Mouse (Mus musculus): ENCODE results near the gene Mrpl4. TPM values are rescaled to one million over a fixed set of nuclear protein-coding genes. Genes with fewer than 3 reads are reported as not detected.

The Mrpl4 gene
- polyA plus RNA-seq, 1 experiment from 2014 or later = 90.2 TPM

DNA sequence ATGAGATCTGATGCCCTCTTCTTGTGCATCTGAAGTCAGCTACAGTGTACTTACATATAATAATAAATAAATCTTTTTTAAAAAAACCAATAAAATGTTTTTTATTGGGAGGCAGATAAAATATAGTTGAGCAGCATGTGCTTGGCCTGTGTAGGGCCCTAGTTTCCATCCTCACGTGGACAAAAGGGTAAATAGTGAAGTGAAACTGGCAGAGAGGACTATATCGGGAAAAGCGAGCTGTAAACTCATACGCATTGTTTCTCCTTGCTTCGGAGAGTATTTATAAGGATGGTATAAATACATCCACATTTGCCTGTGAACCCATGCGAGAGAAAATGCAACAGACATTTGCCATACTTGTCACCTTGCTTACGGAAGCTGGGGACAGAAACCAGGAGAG lies 22.8 kb upstream of the Mrpl4 start:
- no peak overlapping the region for H3K9ac ChIP-seq (ENCODE audit: low read length)
- no peaks in the 10 kb centered on the region for H3K36me3 ChIP-seq (ENCODE audit: control insufficient read depth, insufficient read depth, low read length)
- TF ChIP-seq CTCF (IDR thresholded peaks at IDR 0.05; ENCODE audit: low read depth) = no peak
- H3K4me1 ChIP-seq (replicated peaks; ENCODE audit: control insufficient read depth, insufficient read depth) = 0 out of 2 replicates have a peak, but pooled peaks cover under 1% of the 10 kb centered on the region
- DNase-seq (ENCODE audit: low spot score) = no peak
- H3K27ac ChIP-seq (replicated peaks) = no peak overlapping the region
- no peak overlapping the region for H3K4me3 ChIP-seq (ENCODE audit: low read depth, low read length)
- no peak for ATAC-seq (ENCODE audit: low FRiP score, low TSS enrichment)
- H3K4me2 ChIP-seq (replicated peaks; ENCODE audit: low read depth) = no peak overlapping the region
- H3K27me3 ChIP-seq (ENCODE audit: control insufficient read depth, insufficient read depth, low read length) = no peaks in the 10 kb centered on the region
- no peaks in the 10 kb centered on the region for H3K9me3 ChIP-seq (ENCODE audit: control insufficient read depth, low read length)
- 82% methylated on average over 7 of the region's 7 CpGs for WGBS

DNA sequence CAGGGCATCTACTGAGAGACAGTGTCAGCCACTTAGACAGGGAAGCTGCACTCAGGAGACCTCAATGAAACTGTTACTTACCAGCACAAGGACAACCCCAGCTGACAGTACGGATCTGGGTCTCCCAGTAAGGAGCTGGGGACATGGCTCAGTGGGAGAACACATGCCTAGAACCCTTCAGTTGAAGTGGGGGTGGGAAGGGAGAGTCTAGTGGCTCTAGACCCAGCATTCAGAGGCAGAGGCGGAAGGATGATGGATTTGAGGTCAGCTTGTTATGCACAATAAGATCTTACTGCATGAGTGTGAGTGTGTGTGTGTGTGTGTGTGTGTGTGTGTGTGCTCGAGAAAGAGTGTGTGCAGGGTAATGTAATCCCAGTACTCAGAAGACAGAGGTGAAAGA lies 20.4 kb upstream of the Mrpl4 start:
- Histone ChIP-seq H3K4me1 (replicated peaks; ENCODE audit: control insufficient read depth, insufficient read depth) (no peaks in the 10 kb centered on the region), H3K4me2 (replicated peaks; ENCODE audit: low read depth) (no peak overlapping the region), H3K27ac (replicated peaks) (no peak overlapping the region), H3K36me3 (ENCODE audit: control insufficient read depth, insufficient read depth, low read length) (no peaks in the 10 kb centered on the region), H3K4me3 (ENCODE audit: low read depth, low read length) (no peak overlapping the region), H3K27me3 (ENCODE audit: control insufficient read depth, insufficient read depth, low read length) (no peaks in the 10 kb centered on the region), H3K9ac (ENCODE audit: low read length) (no peak overlapping the region), H3K9me3 (ENCODE audit: control insufficient read depth, low read length) (no peaks in the 10 kb centered on the region)
- ATAC-seq (ENCODE audit: low FRiP score, low TSS enrichment) (no peak), DNase-seq (ENCODE audit: low spot score) (no peak)
- TF ChIP-seq EP300 (optimal IDR thresholded peaks at IDR 0.05) = no peak
- no peak for TF ChIP-seq CTCF (IDR thresholded peaks at IDR 0.05; ENCODE audit: low read depth)
- WGBS = 63% methylated on average over 3 of the region's 3 CpGs

DNA sequence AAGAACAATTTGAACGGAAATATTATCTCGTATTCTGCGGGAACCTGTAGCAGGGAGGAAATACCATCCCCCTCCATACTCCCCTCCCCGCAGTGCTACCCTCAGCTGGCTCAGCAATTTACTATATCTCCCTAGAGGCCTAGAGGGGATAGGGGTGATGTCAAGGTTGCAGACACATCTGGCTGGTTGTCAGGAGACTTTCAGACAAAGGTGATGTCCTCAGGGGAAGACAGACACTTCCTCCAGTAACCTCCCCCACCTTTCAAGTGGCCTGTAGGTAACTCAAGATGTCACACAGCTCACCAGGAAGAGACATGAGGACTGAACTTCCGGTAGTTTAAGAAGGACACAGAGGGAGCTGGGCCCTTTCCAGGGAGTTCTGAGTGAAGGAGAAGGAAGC lies 19.4 kb upstream of the Mrpl4 start:
- no peak for TF ChIP-seq EP300 (optimal IDR thresholded peaks at IDR 0.05)
- TF ChIP-seq CTCF (IDR thresholded peaks at IDR 0.05; ENCODE audit: low read depth) = no peak
- H3K4me2 ChIP-seq (replicated peaks; ENCODE audit: low read depth) = no peak overlapping the region
- no peaks in the 10 kb centered on the region for H3K9me3 ChIP-seq (ENCODE audit: control insufficient read depth, low read length)
- H3K4me1 ChIP-seq (replicated peaks; ENCODE audit: control insufficient read depth, insufficient read depth) = no peaks in the 10 kb centered on the region
- no peak overlapping the region for H3K4me3 ChIP-seq (ENCODE audit: low read depth, low read length)
- no peaks in the 10 kb centered on the region for H3K36me3 ChIP-seq (ENCODE audit: control insufficient read depth, insufficient read depth, low read length)
- no peak overlapping the region for H3K9ac ChIP-seq (ENCODE audit: low read length)
- no peaks in the 10 kb centered on the region for H3K27me3 ChIP-seq (ENCODE audit: control insufficient read depth, insufficient read depth, low read length)
- H3K27ac ChIP-seq (replicated peaks) = no peak overlapping the region
- no peak for DNase-seq (ENCODE audit: low spot score)
- no peak for ATAC-seq (ENCODE audit: low FRiP score, low TSS enrichment)
- 34% methylated on average over 5 of the region's 5 CpGs for WGBS

DNA sequence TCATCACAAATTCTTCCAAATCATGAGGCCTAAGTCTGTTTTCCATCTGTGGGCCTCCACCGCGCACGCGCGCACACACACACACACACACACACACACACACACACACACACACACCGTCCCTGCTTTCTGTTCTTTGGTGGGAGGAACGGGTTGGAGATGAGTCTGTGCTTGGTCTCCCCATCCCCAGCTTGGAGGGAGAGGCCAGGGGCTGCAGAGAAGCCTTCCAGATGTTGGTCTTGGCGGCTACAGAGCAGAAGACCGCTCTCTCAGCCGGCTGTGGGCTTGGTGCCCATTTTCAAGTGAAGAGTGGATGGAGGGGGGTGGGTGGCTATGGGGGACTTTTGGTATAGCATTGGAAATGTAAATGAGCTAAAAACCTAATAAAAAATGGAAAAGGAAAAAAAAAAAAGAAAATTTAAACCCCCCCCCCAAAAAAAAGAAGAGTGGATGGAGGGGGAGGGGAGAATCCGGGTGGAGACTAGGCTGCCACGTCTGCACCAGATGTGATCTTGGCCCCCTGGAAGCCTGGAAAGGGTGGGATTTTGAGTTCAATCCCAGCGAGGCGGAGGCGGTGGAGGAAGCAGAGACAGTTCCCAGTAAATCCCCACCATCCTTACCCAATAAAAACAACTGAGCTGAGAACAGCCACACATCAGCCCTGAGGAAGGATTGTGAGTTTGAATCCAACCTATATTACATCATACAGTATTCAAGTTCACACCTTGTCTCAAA lies 15.4 kb upstream of the Mrpl4 start:
- DNase-seq (ENCODE audit: low spot score) (peak; percentile 34), ATAC-seq (ENCODE audit: low FRiP score, low TSS enrichment) (peak; percentile 81)
- no peak overlapping the region for H3K4me3 ChIP-seq (ENCODE audit: low read depth, low read length)
- H3K27ac ChIP-seq (replicated peaks) = peak overlapping the region; percentile 71; the same call in 1 of the 2 replicates
- WGBS = 47% methylated on average over 15 of the region's 15 CpGs
- TF ChIP-seq EP300 (optimal IDR thresholded peaks at IDR 0.05) = no peak
- no peak for TF ChIP-seq CTCF (IDR thresholded peaks at IDR 0.05; ENCODE audit: low read depth)
- H3K9ac ChIP-seq (ENCODE audit: low read length) = no peak overlapping the region
- no peak overlapping the region for H3K4me2 ChIP-seq (replicated peaks; ENCODE audit: low read depth)
- H3K9me3 ChIP-seq (ENCODE audit: control insufficient read depth, low read length) = no peaks in the 10 kb centered on the region
- H3K36me3 ChIP-seq (ENCODE audit: control insufficient read depth, insufficient read depth, low read length) = no peaks in the 10 kb centered on the region
- no peaks in the 10 kb centered on the region for H3K27me3 ChIP-seq (ENCODE audit: control insufficient read depth, insufficient read depth, low read length)
- H3K4me1 ChIP-seq (replicated peaks; ENCODE audit: control insufficient read depth, insufficient read depth) = no peaks in the 10 kb centered on the region

DNA sequence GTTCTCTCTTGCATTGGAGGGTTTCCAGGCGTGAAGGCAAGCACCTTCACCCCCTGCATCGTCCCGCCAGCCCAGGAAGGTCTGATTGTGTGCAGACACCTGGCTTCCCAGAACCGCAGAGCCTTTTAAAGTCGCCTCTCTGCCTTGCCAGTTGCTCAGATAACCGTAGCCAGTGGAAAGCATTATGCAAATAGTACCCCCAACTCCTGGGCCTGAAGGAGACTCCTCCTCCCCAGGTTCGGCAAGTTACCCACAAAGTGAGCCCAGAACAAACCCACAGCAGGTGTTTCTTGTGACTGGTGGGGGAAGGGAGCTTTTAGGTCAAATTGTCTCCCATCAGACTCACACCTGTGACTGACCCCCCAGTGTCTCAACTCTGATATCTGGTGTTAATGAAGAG lies 14.6 kb upstream of the Mrpl4 start:
- no peaks in the 10 kb centered on the region for H3K4me1 ChIP-seq (replicated peaks; ENCODE audit: control insufficient read depth, insufficient read depth)
- H3K4me3 ChIP-seq (ENCODE audit: low read depth, low read length) = no peak overlapping the region
- no peaks in the 10 kb centered on the region for H3K27me3 ChIP-seq (ENCODE audit: control insufficient read depth, insufficient read depth, low read length)
- 32% methylated on average over 7 of the region's 7 CpGs for WGBS
- H3K9ac ChIP-seq (ENCODE audit: low read length) = no peak overlapping the region
- TF ChIP-seq CTCF (IDR thresholded peaks at IDR 0.05; ENCODE audit: low read depth) (no peak), EP300 (optimal IDR thresholded peaks at IDR 0.05) (no peak)
- no peak for ATAC-seq (ENCODE audit: low FRiP score, low TSS enrichment)
- no peak for DNase-seq (ENCODE audit: low spot score)
- no peaks in the 10 kb centered on the region for H3K36me3 ChIP-seq (ENCODE audit: control insufficient read depth, insufficient read depth, low read length)
- H3K4me2 ChIP-seq (replicated peaks; ENCODE audit: low read depth) = no peak overlapping the region
- H3K9me3 ChIP-seq (ENCODE audit: control insufficient read depth, low read length) = no peaks in the 10 kb centered on the region
- peak overlapping the region; percentile 5; the same call in 1 of the 2 replicates for H3K27ac ChIP-seq (replicated peaks)

DNA sequence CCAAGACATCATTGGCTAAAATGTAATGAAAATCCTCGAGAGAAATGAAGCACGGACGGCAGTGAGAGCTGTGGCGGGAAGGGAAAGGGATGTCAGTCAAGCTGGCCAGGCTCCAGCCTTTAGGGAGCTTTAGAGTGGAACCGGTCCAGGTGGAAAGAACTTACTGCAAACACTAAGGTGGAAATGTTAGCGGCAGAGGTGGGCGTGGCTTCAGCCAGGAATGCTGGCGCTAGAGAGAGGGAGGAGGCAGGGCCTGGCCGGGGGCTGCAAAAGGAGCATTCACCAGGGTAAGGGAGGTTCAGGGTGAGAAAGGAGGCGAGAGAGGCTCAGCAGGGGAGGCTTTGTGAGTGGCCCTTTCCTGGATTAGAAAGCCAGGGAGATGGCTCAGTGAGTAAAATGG lies 11.7 kb upstream of the Mrpl4 start:
- Histone ChIP-seq H3K4me1 (replicated peaks; ENCODE audit: control insufficient read depth, insufficient read depth) (no peaks in the 10 kb centered on the region), H3K27ac (replicated peaks) (no peak overlapping the region), H3K36me3 (ENCODE audit: control insufficient read depth, insufficient read depth, low read length) (no peaks in the 10 kb centered on the region), H3K9me3 (ENCODE audit: control insufficient read depth, low read length) (no peaks in the 10 kb centered on the region), H3K27me3 (ENCODE audit: control insufficient read depth, insufficient read depth, low read length) (no peaks in the 10 kb centered on the region), H3K9ac (ENCODE audit: low read length) (no peak overlapping the region), H3K4me2 (replicated peaks; ENCODE audit: low read depth) (peak overlapping the region; percentile 15; the same call in 1 of the 2 replicates), H3K4me3 (ENCODE audit: low read depth, low read length) (no peak overlapping the region; the same call in 1 of the 2 replicates)
- no peak for ATAC-seq (ENCODE audit: low FRiP score, low TSS enrichment)
- 6% methylated on average over 10 of the region's 10 CpGs for WGBS
- peak; percentile 70 for DNase-seq (ENCODE audit: low spot score)
- TF ChIP-seq CTCF (IDR thresholded peaks at IDR 0.05; ENCODE audit: low read depth) = no peak
- TF ChIP-seq EP300 (optimal IDR thresholded peaks at IDR 0.05) = no peak
